Comparison of ENCODE assay signal across 18 mouse cellular contexts in the genomic region with DNA sequence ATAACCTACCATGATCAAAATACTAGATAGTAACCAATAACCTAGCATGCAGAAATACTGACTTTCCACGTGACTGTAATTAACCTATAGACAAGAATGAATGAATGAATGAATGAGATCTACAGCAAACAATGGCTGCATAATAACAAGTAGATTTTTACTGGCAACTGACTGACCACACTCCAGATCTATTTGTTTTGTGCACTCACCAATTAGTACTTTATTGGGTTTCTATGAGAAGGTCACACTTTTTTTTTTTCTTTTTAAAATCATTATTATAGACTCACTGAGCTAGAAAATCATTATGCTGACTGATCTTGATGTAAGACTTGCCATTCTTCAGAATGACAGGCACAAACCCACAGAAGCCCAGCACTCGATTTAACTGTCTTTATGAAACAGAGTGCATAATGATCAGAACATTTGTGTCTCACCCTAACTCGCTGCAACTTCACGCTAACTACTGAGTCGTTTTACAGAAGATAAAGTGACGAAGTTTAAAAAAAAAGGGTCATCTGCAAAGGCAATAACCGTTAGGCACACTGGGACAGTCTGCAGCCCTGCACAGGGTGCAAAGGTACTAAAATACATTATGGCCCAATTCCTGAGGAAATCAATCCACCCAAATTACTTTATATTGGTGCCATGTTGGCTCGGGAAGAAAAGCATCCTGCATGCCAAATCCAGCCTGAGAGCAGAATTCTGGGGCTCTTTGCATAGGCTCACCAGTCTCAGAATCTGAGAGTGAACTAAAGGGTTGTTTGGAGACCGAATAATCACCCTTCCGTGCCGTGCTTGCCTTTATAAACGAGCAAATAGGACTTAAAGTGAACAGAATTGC. TPM values are rescaled to one million over a fixed set of nuclear protein-coding genes. Genes with fewer than 3 reads are reported as not detected.
DNase-seq lines count a peak whose midpoint lies in the region; ATAC-seq lines count a peak whose summit lies in the region.
"Had no signal": no experiment of that assay in that cellular context is flagged by ENCODE, and none has a peak within 500 bp of the region (broad histone marks: within the 10 kb centered on the region; RNA-seq: fewer than 3 reads in every experiment).

No protein-coding gene starts in this region.

- 69% methylated on average over 12 of the region's 12 CpGs for WGBS in midbrain, embryonic 14.5 days
- WGBS in midbrain, embryonic 11.5 days, result 73% methylated on average over 12 of the region's 12 CpGs

- no peaks in the 10 kb centered on the region for H3K27me3 ChIP-seq in midbrain, embryonic 14.5 days (ENCODE audit: control insufficient read depth, insufficient read depth, low read length)
- no peaks in the 10 kb centered on the region for H3K27me3 ChIP-seq in midbrain, embryonic 11.5 days (ENCODE audit: control insufficient read depth, insufficient read depth, low read length)
- H3K27me3 ChIP-seq: limb, embryonic 15.5 days; lung, embryonic 15.5 days; stomach, embryonic 15.5 days had no signal

- no peak for ATAC-seq in cerebellum, adult (ENCODE audit: insufficient number of reproducible peaks, low FRiP score, low TSS enrichment)
- ATAC-seq in midbrain, embryonic 14.5 days (ENCODE audit: low FRiP score, low TSS enrichment), result no peak
- no peak for ATAC-seq in midbrain, embryonic 11.5 days (ENCODE audit: low FRiP score)

- no peak overlapping the region for H3K27ac ChIP-seq in midbrain, embryonic 14.5 days (replicated peaks; ENCODE audit: low read depth, low read length)
- H3K27ac ChIP-seq in midbrain, embryonic 11.5 days (ENCODE audit: low read depth, low read length), result no peak overlapping the region
- H3K27ac ChIP-seq: gastrocnemius, adult 2 months; limb, embryonic 15.5 days; lung, embryonic 15.5 days; stomach, embryonic 15.5 days had no signal

- no peak overlapping the region for H3K9ac ChIP-seq in midbrain, embryonic 14.5 days (replicated peaks; ENCODE audit: low read length)
- no peak overlapping the region for H3K9ac ChIP-seq in midbrain, embryonic 11.5 days (ENCODE audit: low read length)
- H3K9ac ChIP-seq: limb, embryonic 15.5 days; lung, embryonic 15.5 days; stomach, embryonic 15.5 days had no signal

- no peaks in the 10 kb centered on the region for H3K36me3 ChIP-seq in midbrain, embryonic 14.5 days (ENCODE audit: control insufficient read depth, insufficient read depth, low read length)
- no peaks in the 10 kb centered on the region for H3K36me3 ChIP-seq in midbrain, embryonic 11.5 days (ENCODE audit: control insufficient read depth, insufficient read depth, low read length)
- H3K36me3 ChIP-seq: limb, embryonic 15.5 days; lung, embryonic 15.5 days; stomach, embryonic 15.5 days had no signal

- no peak overlapping the region for H3K4me2 ChIP-seq in midbrain, embryonic 14.5 days (ENCODE audit: low read length)
- H3K4me2 ChIP-seq in midbrain, embryonic 11.5 days, result no peak overlapping the region
- H3K4me2 ChIP-seq: heart, embryonic 11.5 days; limb, embryonic 15.5 days; lung, embryonic 15.5 days; stomach, embryonic 15.5 days had no signal

- H3K9me3 ChIP-seq in midbrain, embryonic 14.5 days (ENCODE audit: control insufficient read depth, low read length), result no peaks in the 10 kb centered on the region
- no peaks in the 10 kb centered on the region for H3K9me3 ChIP-seq in midbrain, embryonic 11.5 days (ENCODE audit: control insufficient read depth, low read length)
- H3K9me3 ChIP-seq: limb, embryonic 15.5 days; lung, embryonic 15.5 days; stomach, embryonic 15.5 days had no signal

- no peaks in the 10 kb centered on the region for H3K4me1 ChIP-seq in midbrain, embryonic 14.5 days (ENCODE audit: control insufficient read depth, insufficient read depth, low read length)
- no peaks in the 10 kb centered on the region for H3K4me1 ChIP-seq in midbrain, embryonic 11.5 days (ENCODE audit: control insufficient read depth, insufficient read depth, low read length)
- H3K4me1 ChIP-seq: limb, embryonic 15.5 days; lung, embryonic 15.5 days; stomach, embryonic 15.5 days had no signal

- peak; percentile 35 for DNase-seq in cerebellum, adult 11-12 months
- DNase-seq in midbrain, embryonic 14.5 days, result peak; percentile 26
- DNase-seq in midbrain, embryonic 11.5 days (ENCODE audit: low spot score, missing footprints), result no peak
- peak; percentile 12 to 26 for DNase-seq in cerebellum, postnatal 36 days
- peak; percentile 56 for DNase-seq in retina, embryonic 14.5 days (ENCODE audit: low spot score)
- DNase-seq in left cerebral cortex, adult 11 months (ENCODE audit: low spot score), result no peak
- no peak for DNase-seq in frontal cortex, adult 2 months (ENCODE audit: extremely low spot score in 1 of 2, low spot score in 1 of 2)
- DNase-seq: gastrocnemius, adult 2 months; heart, postnatal 4 days; kidney, adult 2 months; kidney, postnatal 4 days; thymus, postnatal 36 days had no signal

- H3K4me3 ChIP-seq in midbrain, embryonic 14.5 days (replicated peaks; ENCODE audit: low read depth, low read length), result no peak overlapping the region
- no peak overlapping the region for H3K4me3 ChIP-seq in midbrain, embryonic 11.5 days (ENCODE audit: low read depth, low read length)
- H3K4me3 ChIP-seq: erythroblast, embryonic 14.5 days; gastrocnemius, adult 2 months; limb, embryonic 15.5 days; lung, embryonic 15.5 days; stomach, embryonic 15.5 days had no signal

RNA-seq across cellular contexts. Expression of gene Slc13a1, which starts 33.0 kb away (rescaled TPM):
- polyA plus RNA-seq in midbrain, embryonic 14.5 days (2014; fragmentation: Nextera tagmentation; extraction: Ambion mirVana), result 0.19 and 0.24 TPM in 2 replicates
- polyA plus RNA-seq in midbrain, embryonic 11.5 days (2014; fragmentation: Nextera tagmentation; extraction: Ambion mirVana), result 0.05 and 0.06 TPM in 2 replicates
- 0.14 and 0.17 TPM in 2 replicates for polyA plus RNA-seq in frontal cortex, adult 2 months (2012; rRNA removed)
- polyA plus RNA-seq: erythroblast, embryonic 14.5 days had no signal

Comparison
In these comparisons a context has a peak if more than half of its experiments do, and no peak if none do; other contexts are left out.
1. DNase-seq: peak in cerebellum, adult 11-12 months (single experiment), midbrain, embryonic 14.5 days (single experiment), cerebellum, postnatal 36 days (2 of 2) and retina, embryonic 14.5 days (single experiment); none in midbrain, embryonic 11.5 days (single experiment), left cerebral cortex, adult 11 months (single experiment) and frontal cortex, adult 2 months (0 of 2).